Mouse (Mus musculus) brain, embryonic 14.5 days (tissue): ENCODE data around the gene Pcbp1.

Source experiments
- CTCF ChIP-seq: fragments of 200-500 bp; IDR thresholded peaks from 2 replicates; pipeline ENCODE4 v1.5.1; 2012; ENCODE audit warnings: inconsistent platforms, mild to moderate bottlenecking, moderate library complexity, borderline replicate concordance; ENCODE audit not compliant: insufficient read depth, insufficient read length; ENCODE audit errors: extremely low read depth
- POLR2A ChIP-seq: fragments of 200-500 bp; IDR thresholded peaks from 2 replicates; pipeline ENCODE4 v1.6.1; 2012; ENCODE audit warnings: mild to moderate bottlenecking, inconsistent platforms, borderline replicate concordance; ENCODE audit not compliant: poor library complexity, insufficient read depth, insufficient read length, severe bottlenecking; ENCODE audit errors: extremely low read depth

GRCm38 (mm10) chr6:86569461-86569820, 43.3 kb upstream of the Pcbp1 start:
- TF ChIP-seq CTCF, result no peak
- TF ChIP-seq POLR2A, result no peak
